Mouse (Mus musculus) E14TG2a.4 (cell line): Measurements from ENCODE around the gene Gm38392.

Experiments
- CTCF ChIP-seq: conservative IDR thresholded peaks from 2 replicates; pipeline ENCODE4 v1.5.1; 2014; ENCODE audit warnings: low read length
- NANOG ChIP-seq: IDR thresholded peaks from 2 replicates; pipeline ENCODE4 v1.6.1; 2014; ENCODE audit warnings: borderline replicate concordance, low read length, mixed read lengths
- POU5F1 ChIP-seq: IDR thresholded peaks from 2 replicates; pipeline ENCODE4 v1.6.1; 2014; ENCODE audit warnings: low read length, borderline replicate concordance

GRCm38 (mm10) chr3:88232851-88233649, 54.0 kb downstream of the Gm38392 start:
- TF ChIP-seq CTCF: no peak
- TF ChIP-seq POU5F1: no peak
- TF ChIP-seq NANOG: no peak
